Mouse (Mus musculus): ENCODE results near the gene Chmp6. TPM values are rescaled to one million over a fixed set of nuclear protein-coding genes. Genes with fewer than 3 reads are reported as not detected.
A peak's percentile ranks its signal among the peaks of the same experiment; 100 is the strongest.

Gene Chmp6
- polyA plus RNA-seq, 1 experiment from 2014 or later: 82.0 TPM

GRCm38 (mm10) chr11:119915666-119916065 lies 2.4 kb downstream of the Chmp6 start:
- WGBS: 73% methylated on average over 9 of the region's 9 CpGs
- Histone ChIP-seq H3K27ac (ENCODE audit: low read length) (peak overlapping the region; percentile 75), H3K9ac (ENCODE audit: low read length) (peak overlapping the region; percentile 56), H3K27me3 (ENCODE audit: control insufficient read depth, insufficient read depth, low read length) (no peaks in the 10 kb centered on the region), H3K9me3 (replicated peaks; ENCODE audit: control insufficient read depth, low read length) (no peaks in the 10 kb centered on the region), H3K36me3 (ENCODE audit: control insufficient read depth, insufficient read depth, low read length) (peaks cover 22% of the 10 kb centered on the region; the same call in 1 of the 2 replicates), H3K4me1 (ENCODE audit: control insufficient read depth, insufficient read depth, low read length) (peaks cover 30% of the 10 kb centered on the region), H3K4me2 (ENCODE audit: low read depth, low read length) (peak overlapping the region; percentile 64), H3K4me3 (replicated peaks; ENCODE audit: low read length) (no peak overlapping the region)
- ATAC-seq (ENCODE audit: insufficient read depth, low FRiP score): no peak

DNA sequence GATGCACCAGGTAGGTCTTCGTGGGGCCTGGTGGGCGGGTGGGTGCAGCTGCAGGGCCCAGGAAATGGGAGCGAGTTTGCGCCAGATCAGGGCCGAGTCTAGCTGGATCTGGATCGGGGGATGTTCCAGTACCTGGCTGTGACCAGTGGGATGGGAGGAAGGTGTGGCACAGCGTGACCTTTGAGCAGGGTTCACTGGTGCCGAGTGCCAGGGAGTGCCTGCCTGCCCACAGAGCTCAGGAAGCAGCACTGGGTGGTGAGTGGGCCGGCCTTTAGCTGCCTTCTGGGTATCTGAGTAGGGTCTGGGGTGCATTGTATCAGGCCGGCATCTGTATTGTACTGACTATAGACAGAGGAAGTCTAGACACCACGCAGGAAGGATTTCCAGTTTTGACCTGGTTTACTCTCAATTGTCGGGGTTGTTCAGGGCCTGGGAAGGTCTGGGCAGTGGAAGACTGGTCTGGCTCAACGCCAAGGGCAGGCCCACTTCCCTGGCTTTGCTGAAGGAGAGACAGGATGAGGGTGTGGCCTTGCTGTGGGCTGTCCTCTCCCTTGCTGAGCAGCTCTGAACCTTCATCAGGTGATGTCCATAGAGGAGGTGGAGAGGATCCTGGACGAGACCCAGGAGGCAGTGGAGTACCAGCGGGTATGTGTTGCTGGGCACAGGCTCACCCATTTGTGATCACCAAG lies 3.0 kb downstream of the Chmp6 start:
- peak overlapping the region; percentile 64; the same call in 1 of the 2 replicates for H3K4me2 ChIP-seq (ENCODE audit: low read depth, low read length)
- H3K4me1 ChIP-seq (ENCODE audit: control insufficient read depth, insufficient read depth, low read length): peaks cover 30% of the 10 kb centered on the region
- peaks cover 22% of the 10 kb centered on the region; the same call in 1 of the 2 replicates for H3K36me3 ChIP-seq (ENCODE audit: control insufficient read depth, insufficient read depth, low read length)
- 73% methylated on average over 15 of the region's 15 CpGs for WGBS
- peak overlapping the region; percentile 75 for H3K27ac ChIP-seq (ENCODE audit: low read length)
- H3K4me3 ChIP-seq (replicated peaks; ENCODE audit: low read length): no peak overlapping the region
- ATAC-seq (ENCODE audit: insufficient read depth, low FRiP score): peak; percentile 32
- no peaks in the 10 kb centered on the region for H3K27me3 ChIP-seq (ENCODE audit: control insufficient read depth, insufficient read depth, low read length)
- H3K9ac ChIP-seq (ENCODE audit: low read length): peak overlapping the region; percentile 56
- no peaks in the 10 kb centered on the region for H3K9me3 ChIP-seq (replicated peaks; ENCODE audit: control insufficient read depth, low read length)

DNA sequence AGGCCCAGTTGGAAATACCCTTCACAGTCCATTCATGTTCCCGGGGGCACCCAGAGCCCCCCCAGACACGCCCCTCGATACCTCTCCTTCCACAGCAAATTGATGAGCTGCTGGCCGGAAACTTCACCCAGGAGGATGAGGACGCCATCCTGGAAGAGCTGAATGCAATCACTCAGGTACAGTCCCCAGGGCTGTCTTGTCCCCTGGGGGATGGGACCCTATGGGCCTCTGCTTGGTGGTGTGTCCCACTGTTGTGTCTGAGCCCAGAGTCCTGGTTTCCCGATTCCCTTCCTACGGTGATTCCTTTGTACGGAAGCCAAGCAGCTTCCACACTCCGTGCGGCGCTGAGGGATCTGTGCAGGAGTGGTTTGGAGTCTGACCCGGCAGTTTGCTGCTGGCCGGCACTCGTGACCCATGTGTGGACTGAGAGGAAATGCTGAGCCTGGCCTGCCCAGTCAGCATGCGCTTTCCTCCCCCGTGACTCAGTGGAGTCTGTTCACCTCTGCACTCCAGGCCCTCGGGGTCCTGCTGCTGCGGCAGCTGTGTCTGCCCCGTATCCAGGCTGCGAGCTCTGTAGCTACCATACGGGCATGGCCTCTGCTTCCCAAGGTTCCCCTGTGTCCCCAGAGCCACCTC lies 3.7 kb downstream of the Chmp6 start:
- H3K27ac ChIP-seq (ENCODE audit: low read length): peak overlapping the region; percentile 75; the same call in 1 of the 2 replicates
- no peak for ATAC-seq (ENCODE audit: insufficient read depth, low FRiP score)
- peaks cover 30% of the 10 kb centered on the region for H3K4me1 ChIP-seq (ENCODE audit: control insufficient read depth, insufficient read depth, low read length)
- no peak overlapping the region for H3K4me3 ChIP-seq (replicated peaks; ENCODE audit: low read length)
- 86% methylated on average over 21 of the region's 21 CpGs for WGBS
- no peak overlapping the region for H3K9ac ChIP-seq (ENCODE audit: low read length)
- no peak overlapping the region for H3K4me2 ChIP-seq (ENCODE audit: low read depth, low read length)
- no peaks in the 10 kb centered on the region for H3K9me3 ChIP-seq (replicated peaks; ENCODE audit: control insufficient read depth, low read length)
- H3K36me3 ChIP-seq (ENCODE audit: control insufficient read depth, insufficient read depth, low read length): peaks cover 22% of the 10 kb centered on the region; the same call in 1 of the 2 replicates
- H3K27me3 ChIP-seq (ENCODE audit: control insufficient read depth, insufficient read depth, low read length): no peaks in the 10 kb centered on the region

DNA sequence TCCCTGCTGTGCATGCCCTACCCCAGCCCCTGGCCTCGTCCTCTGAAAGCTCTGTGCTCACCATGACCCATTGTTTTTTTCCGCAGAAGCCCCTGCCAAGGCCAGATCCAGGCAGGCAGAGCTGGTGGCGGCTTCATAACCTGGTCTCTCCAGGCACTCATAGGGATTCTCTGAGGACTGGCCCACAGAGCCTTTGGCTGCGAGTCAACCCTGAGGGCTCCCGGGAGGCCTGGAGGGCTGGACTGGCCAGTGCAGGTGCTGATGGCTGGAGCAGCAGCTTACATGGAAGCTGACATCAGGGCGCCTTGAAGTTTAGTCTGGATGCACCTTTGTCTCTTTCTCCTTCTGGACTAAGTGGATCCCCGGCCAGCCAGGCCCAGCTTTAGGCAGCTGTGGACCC lies 5.3 kb downstream of the Chmp6 start:
- no peak overlapping the region for H3K9ac ChIP-seq (ENCODE audit: low read length)

GRCm38 (mm10) chr11:119919432-119919831 lies 6.2 kb downstream of the Chmp6 start:
- WGBS: 90% methylated on average over 4 of the region's 4 CpGs
- Histone ChIP-seq H3K9me3 (replicated peaks; ENCODE audit: control insufficient read depth, low read length) (no peaks in the 10 kb centered on the region), H3K27ac (ENCODE audit: low read length) (no peak overlapping the region), H3K9ac (ENCODE audit: low read length) (no peak overlapping the region), H3K4me2 (ENCODE audit: low read depth, low read length) (no peak overlapping the region), H3K4me3 (replicated peaks; ENCODE audit: low read length) (no peak overlapping the region), H3K27me3 (ENCODE audit: control insufficient read depth, insufficient read depth, low read length) (no peaks in the 10 kb centered on the region), H3K36me3 (ENCODE audit: control insufficient read depth, insufficient read depth, low read length) (peaks cover 22% of the 10 kb centered on the region; the same call in 1 of the 2 replicates), H3K4me1 (ENCODE audit: control insufficient read depth, insufficient read depth, low read length) (peaks cover 23% of the 10 kb centered on the region)
- no peak for ATAC-seq (ENCODE audit: insufficient read depth, low FRiP score)

More for the DNA sequence above, 5.3 kb downstream of the Chmp6 start:
- H3K9me3 ChIP-seq (replicated peaks; ENCODE audit: control insufficient read depth, low read length): no peaks in the 10 kb centered on the region
- no peak overlapping the region for H3K27ac ChIP-seq (ENCODE audit: low read length)
- H3K4me1 ChIP-seq (ENCODE audit: control insufficient read depth, insufficient read depth, low read length): peaks cover 25% of the 10 kb centered on the region
- H3K4me2 ChIP-seq (ENCODE audit: low read depth, low read length): no peak overlapping the region
- no peak for ATAC-seq (ENCODE audit: insufficient read depth, low FRiP score)
- peaks cover 22% of the 10 kb centered on the region; the same call in 1 of the 2 replicates for H3K36me3 ChIP-seq (ENCODE audit: control insufficient read depth, insufficient read depth, low read length)
- H3K4me3 ChIP-seq (replicated peaks; ENCODE audit: low read length): no peak overlapping the region
- 90% methylated on average over 7 of the region's 7 CpGs for WGBS
- no peaks in the 10 kb centered on the region for H3K27me3 ChIP-seq (ENCODE audit: control insufficient read depth, insufficient read depth, low read length)

DNA sequence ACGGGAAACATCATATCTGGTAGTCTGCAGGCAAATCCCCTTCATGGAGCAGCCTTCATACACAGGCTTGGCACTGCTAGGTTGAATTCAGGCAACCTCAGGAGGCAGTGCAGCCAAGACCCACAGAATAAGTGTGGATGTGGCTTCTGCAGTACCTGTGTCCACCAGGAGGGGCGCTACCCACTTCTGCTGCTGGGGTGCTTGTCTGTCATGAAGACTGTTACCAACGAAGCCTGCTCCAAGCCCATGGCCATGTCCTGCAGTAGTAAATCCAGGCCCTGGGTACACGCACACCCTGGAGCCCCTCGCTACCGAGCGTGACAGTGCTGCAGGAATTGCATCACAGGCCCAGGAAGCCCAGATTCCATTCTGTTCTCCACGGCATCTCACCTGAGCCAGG lies 6.7 kb downstream of the Chmp6 start:
- WGBS: 63% methylated on average over 8 of the region's 8 CpGs
- no peak overlapping the region for H3K4me3 ChIP-seq (replicated peaks; ENCODE audit: low read length)
- ATAC-seq (ENCODE audit: insufficient read depth, low FRiP score): no peak

DNA sequence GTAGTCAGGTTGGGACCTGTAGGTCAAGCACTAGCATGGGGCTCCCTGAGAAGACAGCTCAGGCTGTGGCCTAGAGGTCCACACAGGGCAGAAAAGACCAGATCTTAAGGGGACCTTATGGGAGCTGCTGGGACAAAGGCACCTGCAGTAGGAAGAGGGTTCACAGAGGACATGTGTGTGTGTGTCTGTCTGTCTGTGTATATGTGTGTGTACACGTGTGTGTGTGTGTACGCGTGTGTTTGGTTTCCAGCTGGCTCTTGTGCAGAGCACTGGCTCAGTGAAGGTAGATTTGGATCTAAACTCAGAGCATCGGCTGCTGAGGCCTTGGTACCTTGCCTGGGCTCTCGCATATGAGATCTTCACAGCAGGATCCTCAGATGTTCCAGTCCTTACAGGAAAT lies 7.4 kb downstream of the Chmp6 start:
- ATAC-seq (ENCODE audit: insufficient read depth, low FRiP score): no peak
- no peak overlapping the region for H3K9ac ChIP-seq (ENCODE audit: low read length)
- H3K4me3 ChIP-seq (replicated peaks; ENCODE audit: low read length): no peak overlapping the region
- H3K36me3 ChIP-seq (ENCODE audit: control insufficient read depth, insufficient read depth, low read length): peaks cover 22% of the 10 kb centered on the region; the same call in 1 of the 2 replicates
- no peak overlapping the region for H3K27ac ChIP-seq (ENCODE audit: low read length)
- H3K4me2 ChIP-seq (ENCODE audit: low read depth, low read length): no peak overlapping the region
- peaks cover 11% of the 10 kb centered on the region for H3K4me1 ChIP-seq (ENCODE audit: control insufficient read depth, insufficient read depth, low read length)
- H3K9me3 ChIP-seq (replicated peaks; ENCODE audit: control insufficient read depth, low read length): no peaks in the 10 kb centered on the region
- no peaks in the 10 kb centered on the region for H3K27me3 ChIP-seq (ENCODE audit: control insufficient read depth, insufficient read depth, low read length)
- 85% methylated on average over 5 of the region's 5 CpGs for WGBS

More for the DNA sequence above, 6.7 kb downstream of the Chmp6 start:
- H3K27ac ChIP-seq (ENCODE audit: low read length): no peak overlapping the region
- H3K9ac ChIP-seq (ENCODE audit: low read length): no peak overlapping the region
- H3K36me3 ChIP-seq (ENCODE audit: control insufficient read depth, insufficient read depth, low read length): peaks cover 22% of the 10 kb centered on the region; the same call in 1 of the 2 replicates
- peaks cover 18% of the 10 kb centered on the region for H3K4me1 ChIP-seq (ENCODE audit: control insufficient read depth, insufficient read depth, low read length)
- no peaks in the 10 kb centered on the region for H3K9me3 ChIP-seq (replicated peaks; ENCODE audit: control insufficient read depth, low read length)
- H3K4me2 ChIP-seq (ENCODE audit: low read depth, low read length): no peak overlapping the region
- no peaks in the 10 kb centered on the region for H3K27me3 ChIP-seq (ENCODE audit: control insufficient read depth, insufficient read depth, low read length)

GRCm38 (mm10) chr11:119925176-119925575 lies 11.9 kb downstream of the Chmp6 start:
- H3K27me3 ChIP-seq (ENCODE audit: control insufficient read depth, insufficient read depth, low read length): no peaks in the 10 kb centered on the region
- ATAC-seq (ENCODE audit: insufficient read depth, low FRiP score): no peak
- no peak overlapping the region for H3K4me2 ChIP-seq (ENCODE audit: low read depth, low read length)
- no peaks in the 10 kb centered on the region for H3K9me3 ChIP-seq (replicated peaks; ENCODE audit: control insufficient read depth, low read length)
- 68% methylated on average over 5 of the region's 5 CpGs for WGBS
- no peak overlapping the region for H3K9ac ChIP-seq (ENCODE audit: low read length)
- H3K4me3 ChIP-seq (replicated peaks; ENCODE audit: low read length): no peak overlapping the region
- H3K4me1 ChIP-seq (ENCODE audit: control insufficient read depth, insufficient read depth, low read length): 0 out of 2 replicates have a peak, but pooled peaks cover 2% of the 10 kb centered on the region
- H3K36me3 ChIP-seq (ENCODE audit: control insufficient read depth, insufficient read depth, low read length): no peaks in the 10 kb centered on the region
- H3K27ac ChIP-seq (ENCODE audit: low read length): no peak overlapping the region

GRCm38 (mm10) chr11:119926762-119927161 lies 13.5 kb downstream of the Chmp6 start:
- H3K36me3 ChIP-seq (ENCODE audit: control insufficient read depth, insufficient read depth, low read length): no peaks in the 10 kb centered on the region
- no peak overlapping the region for H3K4me3 ChIP-seq (replicated peaks; ENCODE audit: low read length)
- no peak overlapping the region for H3K9ac ChIP-seq (ENCODE audit: low read length)
- no peak for ATAC-seq (ENCODE audit: insufficient read depth, low FRiP score)
- no peak overlapping the region for H3K27ac ChIP-seq (ENCODE audit: low read length)
- no peaks in the 10 kb centered on the region for H3K9me3 ChIP-seq (replicated peaks; ENCODE audit: control insufficient read depth, low read length)
- 0 out of 2 replicates have a peak, but pooled peaks cover 2% of the 10 kb centered on the region for H3K4me1 ChIP-seq (ENCODE audit: control insufficient read depth, insufficient read depth, low read length)
- H3K27me3 ChIP-seq (ENCODE audit: control insufficient read depth, insufficient read depth, low read length): no peaks in the 10 kb centered on the region
- WGBS: 55% methylated on average over 5 of the region's 5 CpGs
- no peak overlapping the region for H3K4me2 ChIP-seq (ENCODE audit: low read depth, low read length)
